Mouse (Mus musculus): ENCODE data around the gene Eml6. TPM values are rescaled to one million over a fixed set of nuclear protein-coding genes. Genes with fewer than 3 reads are reported as not detected.

Eml6 gene
- 0.76 and 0.88 TPM in 2 replicates for total RNA-seq (2023)

GRCm38 (mm10) chr11:30025835-30026472, at the start of gene Eml6:
TSS of gene Eml6 (minus strand) at chr11:30026033.

GRCm38 (mm10) chr11:29825271-29825718, 200.5 kb downstream of the Eml6 start, which contains the start of gene 4931440F15Rik:
TSS of gene 4931440F15Rik (minus strand) at chr11:29825668.

Other genes starting within 250 kb of the Eml6 start
- gene 4931440F15Rik, start 200.4 kb downstream of the Eml6 start, total RNA-seq (2023) = 0.38 TPM in 1 of 2 replicates, not detected in the other
- 86.5 and 91.3 TPM in 2 replicates for gene Sptbn1, start 242.1 kb upstream of the Eml6 start, total RNA-seq (2023)

All from neutrophil, adult 65 days (primary cell).